Mouse (Mus musculus) intestine, embryonic 14.5 days (tissue): ENCODE data around the gene Cracr2a. TPM values are rescaled to one million over a fixed set of nuclear protein-coding genes. Genes with fewer than 3 reads are reported as not detected.
A peak's percentile ranks its signal among the peaks of the same experiment; 100 is the strongest.
"Not testable (repeated sequence)": the region's sequence is repeated elsewhere in the genome, so short reads cannot be mapped to it uniquely, and the experiment has no call there.

Experiments used
- ATAC-seq: fragments of 200-750 bp; cut with Nextera tagmentation; replicated peaks from 2 replicates; pipeline ENCODE4 v1.8.0; 2017; ENCODE audit warnings: low read depth, moderate number of reproducible peaks, moderate TSS enrichment, moderate library complexity; ENCODE audit not compliant: low FRiP score, low TSS enrichment
- DNase-seq: peaks from one replicate; pipeline ENCODE4 v3.0.0-alpha.2; 2018; ENCODE audit warnings: low spot score
- H3K27ac ChIP-seq: fragments of 300-500 bp; sonication (generic); 2 replicates; pipeline ENCODE4 v1.5.1; 2014; ENCODE audit warnings: low read depth, mild to moderate bottlenecking, control low read depth
- H3K27me3 ChIP-seq: fragments of 300-500 bp; sonication (generic); replicated peaks from 2 replicates; pipeline ENCODE4 v1.6.1; 2014; ENCODE audit warnings: low read length, control low read depth; ENCODE audit not compliant: control insufficient read depth, insufficient read depth
- H3K36me3 ChIP-seq: fragments of 300-500 bp; sonication (generic); 2 replicates; pipeline ENCODE4 v1.6.1; 2014; ENCODE audit warnings: low read length, control low read depth; ENCODE audit not compliant: control insufficient read depth, insufficient read depth
- H3K4me1 ChIP-seq: fragments of 300-500 bp; sonication (generic); replicated peaks from 2 replicates; pipeline ENCODE4 v1.6.1; 2014; ENCODE audit warnings: low read length, control low read depth, mixed read lengths; ENCODE audit not compliant: control insufficient read depth, insufficient read depth
- H3K4me2 ChIP-seq: fragments of 300-500 bp; sonication (generic); 2 replicates; pipeline ENCODE4 v1.6.1; 2014; ENCODE audit warnings: low read length
- H3K4me3 ChIP-seq: fragments of 300-500 bp; sonication (generic); 2 replicates; pipeline ENCODE4 v1.5.1; 2014; ENCODE audit warnings: low read depth, low read length, control low read depth, mixed read lengths
- H3K9ac ChIP-seq: fragments of 300-500 bp; sonication (generic); 2 replicates; pipeline ENCODE4 v1.6.1; 2014; ENCODE audit warnings: mild to moderate bottlenecking, low read length
- H3K9me3 ChIP-seq: fragments of 300-500 bp; sonication (generic); 2 replicates; pipeline ENCODE4 v1.6.1; 2016; ENCODE audit warnings: low read length, control low read depth; ENCODE audit not compliant: control insufficient read depth
- WGBS: fragments of 180-500 bp; shearing (Covaris S2); extraction: QIAGEN DNeasy Blood & Tissue Kit; methylation state at CpG from one replicate; pipeline ENCODE4 v1.1.7; 2014; 5-methylcytosine and 5-hydroxymethylcytosine counted together
- polyA plus RNA-seq: library from polyadenylated mRNA; unstranded; fragments of >200 nt; fragmentation: Nextera tagmentation; extraction: Ambion mirVana; gene quantifications from 2 replicates; pipeline ENCODE4 v1.2.1, GENCODE M21; 2014

The Cracr2a gene
- 1.7 and 2.1 TPM in 2 replicates for polyA plus RNA-seq

DNA sequence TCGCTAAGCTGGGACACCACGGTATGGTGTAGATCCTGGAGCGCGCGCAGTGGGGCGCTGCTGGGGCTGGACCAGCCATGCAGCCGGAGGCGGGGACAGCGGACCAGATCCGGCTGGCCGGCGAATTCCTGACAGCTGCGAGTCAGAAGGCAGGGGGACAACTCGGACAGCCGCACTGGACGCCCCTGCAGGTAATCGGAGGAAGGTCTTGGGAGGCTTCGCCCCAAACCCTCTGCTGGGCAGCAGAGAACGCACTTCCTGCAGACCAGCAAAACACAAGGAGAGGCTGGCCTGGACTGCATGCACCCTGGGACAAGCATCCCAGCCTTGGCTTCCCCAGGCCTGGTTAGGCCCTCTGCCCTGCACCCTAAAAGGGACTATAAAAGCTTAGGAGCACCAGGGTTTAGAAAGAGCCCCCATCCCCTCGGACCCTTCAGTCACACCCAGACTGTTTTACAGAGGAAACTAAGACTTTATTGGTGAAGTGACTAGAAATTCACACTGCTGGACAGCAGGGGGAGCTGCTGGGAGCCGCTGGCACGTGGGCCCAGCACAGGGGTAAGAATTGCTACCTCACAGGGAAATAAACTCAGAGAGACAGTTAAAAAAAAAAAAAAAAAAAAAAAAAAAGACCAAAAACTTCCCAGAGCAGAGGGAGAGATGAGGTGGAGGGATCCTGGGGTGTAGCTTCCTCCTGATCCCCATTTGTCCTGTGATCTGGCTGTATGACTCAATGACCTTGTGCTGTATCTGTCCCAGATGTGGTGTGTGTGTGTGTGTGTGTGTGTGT, at the start of gene Cracr2a:
TSS of gene Cracr2a (plus strand) at position 108 of the 790 bp plus-strand sequence.
- H3K4me1 ChIP-seq = peaks cover 5% of the 10 kb centered on the region; the same call in 1 of the 2 replicates
- WGBS = under 1% methylated on average over 22 of the region's 22 CpGs

DNA sequence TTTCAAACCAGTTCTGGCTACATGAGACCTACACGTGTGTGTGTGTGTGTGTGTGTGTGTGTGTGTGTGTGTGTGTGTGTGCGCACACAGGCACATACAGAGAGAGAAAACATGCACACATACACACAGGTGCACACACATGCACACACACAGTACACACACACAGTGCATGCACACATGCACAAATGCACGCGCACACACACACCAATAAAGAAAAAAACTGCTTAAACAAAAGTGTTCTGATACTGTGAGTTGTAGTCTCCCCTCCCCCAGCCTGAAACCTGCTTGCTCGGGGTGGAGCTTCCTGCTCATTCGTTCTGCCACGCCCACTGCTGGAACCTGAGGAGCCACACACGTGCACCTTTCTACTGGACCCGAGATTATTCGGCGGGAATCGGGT, 47.4 kb upstream of the Cracr2a start:
- not testable (repeated sequence) for H3K36me3 ChIP-seq, H3K4me3 ChIP-seq, H3K27me3 ChIP-seq, H3K27ac ChIP-seq, DNase-seq, H3K9me3 ChIP-seq, H3K4me1 ChIP-seq, H3K9ac ChIP-seq, ATAC-seq, H3K4me2 ChIP-seq
- WGBS = 91% methylated on average over 6 of the region's 12 CpGs

More for the DNA sequence above, at the start of gene Cracr2a:
- Histone ChIP-seq H3K27me3 (no peaks in the 10 kb centered on the region), H3K36me3 (no peaks in the 10 kb centered on the region), H3K9me3 (no peaks in the 10 kb centered on the region), H3K4me2 (peak within 1 kb of the TSS; percentile 61), H3K9ac (peak within 1 kb of the TSS; percentile 45), H3K27ac (no peak within 1 kb of the TSS), H3K4me3 (peak within 1 kb of the TSS; percentile 38)
- peak; percentile 94 for ATAC-seq
- peak; percentile 91 for DNase-seq

DNA sequence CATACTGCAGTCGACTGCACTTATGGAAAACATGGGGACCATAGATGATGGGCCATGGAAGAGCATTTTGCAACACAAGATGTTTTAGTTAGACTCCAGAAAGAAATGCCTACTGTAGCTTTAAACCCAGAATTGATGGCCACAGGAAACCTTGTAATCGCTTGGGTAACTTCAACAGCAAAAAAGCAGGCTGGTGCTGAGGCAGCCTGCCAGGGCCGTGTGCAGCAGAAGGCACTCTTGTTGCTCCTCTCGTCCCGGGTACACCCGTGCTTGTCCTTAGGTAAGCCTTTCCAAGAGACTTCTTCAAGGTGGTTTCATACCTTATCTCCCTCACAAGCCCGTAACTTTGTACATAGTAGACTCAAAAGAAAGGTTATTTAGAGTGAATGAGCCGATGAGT, 40.0 kb upstream of the Cracr2a start:
- Histone ChIP-seq H3K4me3 (no peak overlapping the region), H3K9ac (no peak overlapping the region), H3K4me1 (no peaks in the 10 kb centered on the region), H3K4me2 (no peak overlapping the region), H3K27me3 (no peaks in the 10 kb centered on the region), H3K36me3 (no peaks in the 10 kb centered on the region), H3K27ac (no peak overlapping the region), H3K9me3 (no peaks in the 10 kb centered on the region)
- WGBS = 72% methylated on average over 8 of the region's 8 CpGs
- DNase-seq = no peak
- no peak for ATAC-seq

DNA sequence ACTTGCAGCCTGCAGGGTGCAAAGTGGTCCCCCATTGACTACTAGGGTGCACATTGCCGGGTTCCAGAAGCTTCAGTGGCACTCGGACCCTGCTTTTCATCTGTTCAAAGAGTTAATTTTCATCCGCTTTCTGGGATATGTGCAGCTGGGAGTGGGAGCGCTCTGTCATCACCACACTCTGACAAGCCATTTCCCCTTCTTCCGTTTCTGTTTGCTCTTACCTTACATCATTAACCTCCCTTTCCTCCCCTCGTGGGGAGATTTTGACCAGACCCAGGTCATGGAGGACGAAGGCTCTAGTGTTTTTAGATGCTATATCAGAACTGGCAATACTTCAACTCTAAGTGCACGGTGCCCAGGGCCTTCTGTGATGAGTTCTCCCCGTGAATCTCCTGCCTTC, 38.8 kb upstream of the Cracr2a start:
- Histone ChIP-seq H3K4me3 (no peak overlapping the region), H3K9me3 (no peaks in the 10 kb centered on the region), H3K4me2 (no peak overlapping the region), H3K27me3 (no peaks in the 10 kb centered on the region), H3K36me3 (no peaks in the 10 kb centered on the region), H3K27ac (no peak overlapping the region), H3K9ac (no peak overlapping the region), H3K4me1 (no peaks in the 10 kb centered on the region)
- WGBS = 34% methylated on average over 9 of the region's 9 CpGs
- ATAC-seq (no peak), DNase-seq (no peak)

DNA sequence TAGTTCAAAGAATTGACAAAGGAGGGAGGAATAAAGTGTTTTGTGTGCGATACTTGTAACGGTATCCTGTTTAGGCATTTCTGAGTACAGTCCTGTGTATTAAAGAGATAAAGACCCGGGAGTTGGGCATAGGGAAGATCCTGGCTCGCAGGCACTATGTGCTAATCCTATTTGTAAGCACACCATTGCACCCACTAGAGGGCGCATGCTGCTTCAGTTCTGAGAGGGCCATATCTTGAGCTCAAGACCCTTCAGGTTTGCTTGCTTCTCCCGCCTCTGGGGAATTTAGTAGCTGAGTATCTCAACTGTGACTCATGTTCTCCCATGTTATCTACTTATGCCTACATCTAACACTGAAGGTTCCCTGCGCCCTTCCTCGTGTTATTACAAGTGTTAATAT, 36.7 kb upstream of the Cracr2a start:
- H3K9me3 ChIP-seq = no peaks in the 10 kb centered on the region
- no peak overlapping the region for H3K4me3 ChIP-seq
- H3K27me3 ChIP-seq = no peaks in the 10 kb centered on the region
- ATAC-seq = no peak
- no peak overlapping the region for H3K9ac ChIP-seq
- 0 out of 2 replicates have a peak, but pooled peaks cover under 1% of the 10 kb centered on the region for H3K4me1 ChIP-seq
- peak; percentile 82 for DNase-seq
- no peak overlapping the region for H3K27ac ChIP-seq
- WGBS = 39% methylated on average over 8 of the region's 8 CpGs
- H3K36me3 ChIP-seq = no peaks in the 10 kb centered on the region
- no peak overlapping the region for H3K4me2 ChIP-seq

- ATAC-seq (no peak), DNase-seq (no peak)
- Histone ChIP-seq H3K27me3 (no peaks in the 10 kb centered on the region), H3K9me3 (no peaks in the 10 kb centered on the region), H3K9ac (no peak overlapping the region), H3K36me3 (no peaks in the 10 kb centered on the region), H3K4me3 (no peak overlapping the region), H3K4me1 (0 out of 2 replicates have a peak, but pooled peaks cover 5% of the 10 kb centered on the region), H3K27ac (no peak overlapping the region), H3K4me2 (no peak overlapping the region)
- 83% methylated on average over 7 of the region's 7 CpGs for WGBS
These were observed 32.5 kb upstream of the Cracr2a start for GRCm38 (mm10) chr6:127528625-127529024.

GRCm38 (mm10) chr6:127529451-127529850, 31.7 kb upstream of the Cracr2a start:
- no peaks in the 10 kb centered on the region for H3K9me3 ChIP-seq
- no peaks in the 10 kb centered on the region for H3K36me3 ChIP-seq
- H3K4me1 ChIP-seq = 0 out of 2 replicates have a peak, but pooled peaks cover 5% of the 10 kb centered on the region
- no peak overlapping the region for H3K27ac ChIP-seq
- no peak for ATAC-seq
- no peaks in the 10 kb centered on the region for H3K27me3 ChIP-seq
- H3K9ac ChIP-seq = no peak overlapping the region
- H3K4me3 ChIP-seq = no peak overlapping the region
- WGBS = 47% methylated on average over 2 of the region's 2 CpGs
- DNase-seq = no peak
- H3K4me2 ChIP-seq = no peak overlapping the region

GRCm38 (mm10) chr6:127530206-127530605, 30.9 kb upstream of the Cracr2a start:
- no peak for DNase-seq
- no peak for ATAC-seq
- Histone ChIP-seq H3K4me2 (no peak overlapping the region), H3K4me1 (0 out of 2 replicates have a peak, but pooled peaks cover 5% of the 10 kb centered on the region), H3K9ac (no peak overlapping the region), H3K27ac (no peak overlapping the region), H3K36me3 (no peaks in the 10 kb centered on the region), H3K4me3 (no peak overlapping the region), H3K9me3 (no peaks in the 10 kb centered on the region), H3K27me3 (no peaks in the 10 kb centered on the region)
- 50% methylated on average over 3 of the region's 3 CpGs for whole genome bisulfite sequencing
